Mouse (Mus musculus): Measurements from ENCODE around the gene Wdr66.
A peak's percentile ranks its signal among the peaks of the same experiment; 100 is the strongest.

Gene Wdr66

DNA sequence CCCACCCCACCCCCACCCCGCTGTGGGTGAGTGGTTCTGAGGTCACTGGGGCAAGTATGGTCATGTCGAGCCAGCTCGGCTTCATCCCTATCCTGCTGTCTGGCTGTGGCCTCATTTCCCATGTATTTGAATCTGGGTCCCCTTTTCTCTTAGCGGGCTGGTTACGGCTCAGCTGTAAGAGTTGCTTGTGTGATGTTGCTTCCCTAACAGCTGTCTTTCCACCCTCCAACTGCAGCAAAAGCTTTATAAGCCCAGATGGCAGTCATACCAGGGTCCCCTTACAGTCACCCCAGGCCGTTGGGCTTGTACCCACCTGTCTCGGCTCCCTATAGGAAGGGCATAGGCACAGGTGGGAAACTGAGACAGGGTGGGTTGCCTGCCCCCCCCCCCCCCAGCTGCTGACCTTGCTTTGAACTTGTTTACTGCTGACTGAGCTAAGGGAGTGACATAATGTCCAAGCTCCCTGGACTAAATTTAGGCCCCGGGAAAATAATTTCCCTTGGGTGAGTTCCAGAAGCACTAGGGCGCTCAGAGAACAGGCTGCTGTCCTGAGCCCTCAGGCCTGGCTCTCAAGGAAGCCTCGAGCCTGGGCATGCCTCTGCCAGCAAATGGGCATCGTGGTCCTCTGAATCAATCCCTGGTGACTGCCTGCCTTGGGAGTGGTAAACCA lies 112.5 kb downstream of the Wdr66 start:
- DNase-seq = peak; percentile 86

DNA sequence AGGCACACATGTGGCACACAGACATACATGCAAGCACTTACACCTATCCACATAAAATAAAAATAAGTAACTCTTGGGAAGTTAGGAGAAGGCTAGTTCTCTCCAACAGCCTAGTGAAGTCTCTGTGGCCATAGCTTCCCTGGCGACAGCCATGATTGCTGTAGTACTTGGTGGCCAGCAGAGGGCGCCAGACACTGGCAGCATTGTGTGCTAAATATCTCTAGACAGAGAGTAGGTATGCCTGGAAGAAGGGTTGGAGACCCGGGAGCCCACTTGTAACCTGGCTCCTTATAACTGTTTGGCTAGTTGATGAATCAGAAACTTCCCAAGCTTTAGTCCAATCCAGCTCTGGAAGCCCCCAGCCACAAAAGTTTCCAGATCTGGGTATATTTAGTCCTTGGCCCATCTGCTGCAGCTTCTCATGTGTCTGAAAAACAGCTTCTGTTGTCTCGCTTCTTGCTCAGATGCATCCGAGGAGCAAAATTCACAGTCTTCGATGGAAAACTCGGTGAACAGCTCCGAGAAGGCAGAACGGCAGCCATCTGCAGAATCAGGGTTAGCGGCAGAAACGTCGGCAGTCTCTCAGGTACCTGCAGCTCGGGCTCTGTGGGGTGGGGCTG lies 117.1 kb downstream of the Wdr66 start:
- DNase-seq = no peak

DNA sequence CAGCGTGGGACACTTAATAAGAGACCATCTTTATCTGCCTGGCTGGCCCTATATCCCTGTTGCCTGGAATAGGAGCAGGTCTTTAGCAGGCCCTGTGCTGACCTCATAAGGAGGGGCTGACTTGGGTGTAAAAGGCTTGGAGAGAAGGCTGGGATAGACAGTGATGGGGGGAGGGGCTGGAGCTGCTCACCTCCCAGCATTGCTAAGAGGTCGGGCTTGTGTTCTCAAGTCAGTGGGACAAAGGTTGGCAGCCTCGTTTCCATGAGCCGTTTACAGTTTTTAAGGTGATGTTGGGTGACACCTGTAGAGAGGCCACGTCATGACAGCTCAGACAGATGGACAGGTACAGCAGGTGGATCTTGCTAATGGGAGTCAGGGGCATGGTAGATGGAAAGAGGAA lies 118.1 kb downstream of the Wdr66 start:
- DNase-seq = no peak

DNA sequence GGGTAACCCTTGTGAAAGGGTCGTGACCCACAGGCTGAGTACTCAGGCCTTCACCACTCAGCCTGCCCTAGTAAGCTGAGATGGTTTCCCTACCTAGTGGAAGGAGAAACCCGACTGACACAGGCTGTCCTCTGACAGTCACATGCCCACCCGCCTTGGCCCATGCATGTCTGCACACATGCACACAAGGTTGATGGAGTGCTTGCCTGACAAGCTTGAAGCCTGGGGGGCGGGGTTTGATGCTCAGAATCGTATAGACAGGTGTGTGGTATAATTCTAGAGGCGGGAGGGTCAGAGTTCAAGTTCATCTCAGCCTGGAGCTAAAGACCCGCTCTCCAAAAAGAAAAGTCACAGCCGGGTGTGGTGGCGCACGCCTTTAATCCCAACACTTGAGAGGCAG lies 123.4 kb downstream of the Wdr66 start:
- no peak for DNase-seq

DNA sequence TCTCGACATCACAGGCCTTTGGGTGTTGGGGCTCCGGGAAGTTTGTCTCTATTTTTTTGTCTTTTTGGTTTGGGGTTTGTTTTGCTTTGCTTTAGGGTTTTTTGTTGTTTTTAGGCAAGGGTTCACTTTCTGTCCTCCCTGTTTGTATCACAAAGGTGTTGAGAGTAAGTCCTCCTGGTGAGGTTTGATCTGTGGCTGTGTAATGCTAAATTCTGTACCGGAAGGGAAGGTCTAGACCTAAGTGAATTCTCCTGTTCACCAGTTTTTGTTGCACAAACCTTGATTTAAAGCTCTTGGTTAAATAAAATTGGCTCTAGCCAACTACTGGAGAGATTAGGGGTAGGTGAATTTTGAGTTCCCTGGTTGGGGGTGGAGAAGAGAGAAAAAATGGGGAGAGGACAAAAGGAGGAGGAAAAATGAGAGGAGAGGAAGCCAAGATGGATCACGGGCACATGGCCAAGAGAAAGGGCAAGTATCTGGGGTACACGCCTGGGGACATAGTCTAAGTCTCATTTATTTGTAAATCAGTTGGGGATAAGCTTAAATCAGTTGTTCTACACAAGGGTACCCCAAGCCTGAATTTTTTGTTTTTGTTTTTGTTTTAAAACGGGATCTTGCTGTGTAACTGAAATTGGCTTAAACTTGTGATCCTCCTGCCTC lies 124.0 kb downstream of the Wdr66 start:
- DNase-seq = no peak

DNA sequence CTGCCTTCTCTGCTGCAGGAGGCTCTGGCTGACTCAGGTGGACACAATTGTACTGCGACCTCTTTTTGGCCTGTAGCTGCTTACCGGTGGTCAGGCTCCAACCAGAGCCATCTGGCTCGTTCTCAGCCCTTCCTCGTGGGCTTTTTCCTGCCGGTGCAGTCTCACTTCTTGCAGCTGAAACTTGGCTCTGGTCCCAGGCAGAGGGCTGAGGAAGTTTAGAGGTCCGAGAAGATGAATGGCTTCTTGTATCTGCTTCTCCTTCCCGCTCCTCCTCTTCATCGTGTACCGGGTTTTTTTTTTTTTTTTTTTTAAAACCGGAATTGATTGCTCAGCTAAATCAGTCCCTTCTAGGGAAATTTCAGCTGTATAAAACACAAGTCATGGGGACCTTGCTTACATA lies 124.7 kb downstream of the Wdr66 start:
- peak; percentile 70 for DNase-seq
